Mouse (Mus musculus): ENCODE measurements around the gene Tnf. TPM values are rescaled to one million over a fixed set of nuclear protein-coding genes. Genes with fewer than 3 reads are reported as not detected.
A peak's percentile ranks its signal among the peaks of the same experiment; 100 is the strongest.
"Not testable (repeated sequence)": the region's sequence is repeated elsewhere in the genome, so short reads cannot be mapped to it uniquely, and the experiment has no call there.

Tnf gene
- polyA plus RNA-seq, 1 experiment from 2014 or later: not detected

DNA sequence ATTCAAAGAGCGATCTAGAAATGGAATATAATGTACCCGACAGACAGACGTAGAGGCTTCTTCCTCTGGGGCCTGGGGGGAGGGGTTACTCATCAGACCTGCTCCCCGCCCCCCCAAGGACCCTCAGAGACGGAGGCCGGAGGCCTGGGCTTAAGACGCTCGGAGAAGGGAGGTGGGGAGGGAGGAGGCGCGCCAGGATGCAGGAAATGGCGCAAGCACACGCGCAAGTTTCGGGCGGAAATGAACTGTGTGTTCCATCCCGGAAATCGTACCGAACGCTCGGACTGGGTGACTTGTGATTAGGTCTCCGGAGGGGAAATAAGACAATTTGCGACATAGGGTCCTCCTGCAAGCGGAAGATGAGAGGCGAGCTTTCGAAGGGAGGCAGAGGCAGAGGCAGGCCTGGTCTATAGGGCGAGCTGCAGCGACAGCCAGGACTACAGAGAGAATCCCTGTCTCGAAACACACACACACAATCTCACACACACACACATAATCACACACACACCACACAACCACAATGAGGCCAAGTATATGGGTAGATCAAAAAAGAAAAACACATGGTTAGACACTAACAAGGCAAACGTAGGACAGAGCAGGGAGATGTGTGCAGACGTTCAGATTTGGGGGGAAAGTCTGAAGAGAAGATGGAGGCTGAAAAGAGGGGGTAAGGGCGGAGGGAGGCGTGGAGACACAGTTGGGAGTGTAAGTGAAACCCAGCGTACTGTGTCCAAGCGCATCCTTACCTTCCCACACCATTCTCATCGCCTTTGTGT is 34.0 kb upstream of the Tnf start, which contains the start of gene Nfkbil1:
Nfkbil1 (minus strand) TSS at position 179 of the 776 bp plus-strand sequence.
- peak; percentile 79 for ATAC-seq (ENCODE audit: low FRiP score)
- no peaks in the 10 kb centered on the region for H3K9me3 ChIP-seq (ENCODE audit: control insufficient read depth, low read length)
- WGBS: under 1% methylated on average over 35 of the region's 35 CpGs
- peak within 1 kb of the TSS; percentile 38 for H3K4me3 ChIP-seq (replicated peaks; ENCODE audit: low read length)
- peak within 1 kb of the TSS; percentile 63 for H3K9ac ChIP-seq
- no peaks in the 10 kb centered on the region for H3K27me3 ChIP-seq (ENCODE audit: control insufficient read depth, insufficient read depth, low read length)
- peak within 1 kb of the TSS; percentile 90 for H3K27ac ChIP-seq
- H3K36me3 ChIP-seq (replicated peaks; ENCODE audit: control insufficient read depth, insufficient read depth): peaks cover 12% of the 10 kb centered on the region
- DNase-seq (ENCODE audit: low spot score): peak; percentile 91
- H3K4me1 ChIP-seq (replicated peaks; ENCODE audit: control insufficient read depth, insufficient read depth, low read length): peaks cover 23% of the 10 kb centered on the region
- peak within 1 kb of the TSS; percentile 61 for H3K4me2 ChIP-seq (replicated peaks)

DNA sequence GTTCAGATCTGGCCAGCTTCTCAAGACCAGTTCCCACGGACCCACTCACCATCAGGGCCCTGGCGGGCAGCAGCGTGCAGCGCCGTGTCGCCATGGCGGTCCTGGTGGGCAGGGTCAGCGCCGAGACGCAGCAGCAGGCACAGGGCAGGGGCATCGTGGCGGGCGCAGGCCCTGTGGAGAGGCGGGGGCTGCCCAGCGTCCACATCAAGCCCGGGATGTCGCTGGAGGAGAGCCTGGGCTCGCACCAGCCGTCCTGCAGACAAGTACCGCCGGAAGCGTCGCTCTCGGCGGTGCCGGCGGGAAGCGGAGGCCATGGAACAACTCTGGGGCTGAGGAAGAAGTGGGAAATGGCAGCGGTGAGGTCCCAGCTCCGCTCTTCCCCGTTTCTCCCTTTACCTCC is 33.1 kb upstream of the Tnf start:
- H3K9me3 ChIP-seq (ENCODE audit: control insufficient read depth, low read length): no peaks in the 10 kb centered on the region
- no peak for ATAC-seq (ENCODE audit: low FRiP score)
- peak overlapping the region; percentile 63 for H3K9ac ChIP-seq
- H3K4me2 ChIP-seq (replicated peaks): peak overlapping the region; percentile 61
- 4% methylated on average over 31 of the region's 31 CpGs for WGBS
- peaks cover 17% of the 10 kb centered on the region for H3K4me1 ChIP-seq (replicated peaks; ENCODE audit: control insufficient read depth, insufficient read depth, low read length)
- no peaks in the 10 kb centered on the region for H3K27me3 ChIP-seq (ENCODE audit: control insufficient read depth, insufficient read depth, low read length)
- DNase-seq (ENCODE audit: low spot score): no peak
- peak overlapping the region; percentile 38 for H3K4me3 ChIP-seq (replicated peaks; ENCODE audit: low read length)
- peaks cover 19% of the 10 kb centered on the region for H3K36me3 ChIP-seq (replicated peaks; ENCODE audit: control insufficient read depth, insufficient read depth)
- peak overlapping the region; percentile 90 for H3K27ac ChIP-seq

DNA sequence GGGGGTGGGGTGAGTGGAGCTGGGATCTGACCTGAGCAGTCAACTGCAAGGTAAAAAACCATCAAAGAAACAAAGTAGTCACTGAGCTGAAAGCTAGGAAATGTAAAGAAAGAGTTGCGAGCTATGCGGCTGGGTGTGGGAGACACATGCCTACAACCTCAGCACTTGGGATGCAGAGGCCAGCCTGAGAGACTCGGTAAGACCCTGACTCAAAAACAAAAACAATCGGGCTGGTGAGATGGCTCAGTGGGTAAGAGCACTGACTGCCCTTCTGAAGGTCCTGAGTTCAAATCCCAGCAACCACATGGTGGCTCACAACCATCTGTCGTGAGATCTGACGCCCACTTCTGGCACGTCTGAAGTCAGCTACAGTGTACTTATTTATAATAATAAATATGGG is 32.3 kb upstream of the Tnf start:
- DNase-seq (ENCODE audit: low spot score); H3K27me3 ChIP-seq (ENCODE audit: control insufficient read depth, insufficient read depth, low read length); H3K4me3 ChIP-seq (replicated peaks; ENCODE audit: low read length); H3K9ac ChIP-seq; H3K9me3 ChIP-seq (ENCODE audit: control insufficient read depth, low read length); H3K27ac ChIP-seq; ATAC-seq (ENCODE audit: low FRiP score): not testable (repeated sequence)
- Histone ChIP-seq H3K4me2 (replicated peaks) (peak overlapping the region; percentile 61), H3K4me1 (replicated peaks; ENCODE audit: control insufficient read depth, insufficient read depth, low read length) (peaks cover 17% of the 10 kb centered on the region), H3K36me3 (replicated peaks; ENCODE audit: control insufficient read depth, insufficient read depth) (peaks cover 27% of the 10 kb centered on the region)
- WGBS: 91% methylated on average over 7 of the region's 7 CpGs

DNA sequence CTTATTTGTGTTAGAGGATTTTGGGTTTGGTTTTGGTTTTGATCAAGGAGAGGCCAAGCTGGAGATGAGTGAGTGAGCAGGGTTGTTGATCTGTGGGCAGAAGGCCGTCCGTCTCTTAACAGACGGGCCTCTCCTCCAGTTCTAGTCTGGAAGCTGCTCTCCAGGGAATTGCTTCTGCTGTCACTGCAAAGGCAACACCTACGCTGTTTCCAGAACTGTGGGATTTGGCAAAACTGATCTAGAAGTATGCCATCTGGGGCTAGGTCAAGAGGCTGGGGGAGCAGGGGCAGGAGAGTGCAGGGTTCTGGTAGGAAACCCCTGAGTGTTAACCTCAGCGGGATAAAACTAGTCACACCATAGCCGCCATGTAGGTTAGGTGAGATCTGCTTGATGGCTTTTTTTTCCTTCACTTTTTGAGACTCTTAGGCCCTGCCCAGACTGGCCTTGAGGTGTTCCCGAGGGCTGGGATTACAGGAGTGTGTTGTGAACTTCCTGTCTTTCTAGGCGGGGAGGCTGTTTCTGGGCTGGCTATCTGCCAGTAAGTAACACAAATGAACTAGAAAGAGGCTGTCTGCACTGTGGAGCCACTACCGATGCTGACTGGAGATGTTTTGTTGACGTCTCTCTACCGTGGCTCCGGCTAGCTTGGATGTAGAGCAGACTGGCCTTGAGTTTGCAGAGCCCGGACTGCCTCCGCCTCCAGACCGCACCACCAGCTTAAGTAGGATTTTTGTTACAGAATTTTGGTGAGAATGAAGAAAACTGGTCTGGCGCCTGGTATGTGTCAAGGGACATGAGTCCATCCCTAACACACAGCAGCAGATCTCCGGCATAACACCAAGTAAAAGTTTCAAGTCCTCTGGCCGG is 31.5 kb upstream of the Tnf start, which contains the start of gene Atp6v1g2:
Atp6v1g2 (plus strand) TSS at position 547 of the 867 bp plus-strand sequence.
- DNase-seq (ENCODE audit: low spot score): no peak
- no peak for ATAC-seq (ENCODE audit: low FRiP score)
- peaks cover 34% of the 10 kb centered on the region for H3K36me3 ChIP-seq (replicated peaks; ENCODE audit: control insufficient read depth, insufficient read depth)
- H3K4me1 ChIP-seq (replicated peaks; ENCODE audit: control insufficient read depth, insufficient read depth, low read length): peaks cover 17% of the 10 kb centered on the region
- H3K27me3 ChIP-seq (ENCODE audit: control insufficient read depth, insufficient read depth, low read length): no peaks in the 10 kb centered on the region
- peak within 1 kb of the TSS; percentile 38 for H3K4me3 ChIP-seq (replicated peaks; ENCODE audit: low read length)
- peak within 1 kb of the TSS; percentile 61 for H3K4me2 ChIP-seq (replicated peaks)
- H3K9ac ChIP-seq: peak within 1 kb of the TSS; percentile 63; the same call in 1 of the 2 replicates
- WGBS: 82% methylated on average over 18 of the region's 18 CpGs
- H3K9me3 ChIP-seq (ENCODE audit: control insufficient read depth, low read length): no peaks in the 10 kb centered on the region
- peak within 1 kb of the TSS; percentile 90; the same call in 1 of the 2 replicates for H3K27ac ChIP-seq

DNA sequence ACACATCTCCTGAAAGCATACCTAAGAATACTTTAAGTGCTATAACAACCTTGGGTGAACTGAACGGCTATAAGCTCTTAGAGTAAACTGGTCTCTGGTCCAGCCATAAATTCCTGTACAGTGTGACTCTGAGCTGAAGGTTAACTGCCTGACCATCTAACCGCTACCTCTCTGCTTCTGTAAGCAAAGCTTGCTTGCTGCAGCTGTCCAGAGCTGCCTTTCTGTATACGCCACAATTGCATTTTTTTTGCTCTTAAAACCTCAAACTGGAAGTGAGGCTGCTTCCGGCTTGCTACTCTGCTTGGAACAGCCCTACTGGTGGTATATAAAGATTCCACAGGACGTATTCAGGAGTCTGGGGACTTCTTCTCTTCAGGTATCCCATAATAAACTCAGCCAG is 30.9 kb upstream of the Tnf start:
- Histone ChIP-seq H3K27me3 (ENCODE audit: control insufficient read depth, insufficient read depth, low read length) (no peaks in the 10 kb centered on the region), H3K36me3 (replicated peaks; ENCODE audit: control insufficient read depth, insufficient read depth) (peaks cover 41% of the 10 kb centered on the region), H3K4me3 (replicated peaks; ENCODE audit: low read length) (no peak overlapping the region), H3K9ac (no peak overlapping the region), H3K27ac (no peak overlapping the region), H3K4me2 (replicated peaks) (no peak overlapping the region), H3K4me1 (replicated peaks; ENCODE audit: control insufficient read depth, insufficient read depth, low read length) (peaks cover 17% of the 10 kb centered on the region), H3K9me3 (ENCODE audit: control insufficient read depth, low read length) (no peaks in the 10 kb centered on the region)
- DNase-seq (ENCODE audit: low spot score) (no peak), ATAC-seq (ENCODE audit: low FRiP score) (no peak)
- WGBS: 93% methylated on average over 5 of the region's 5 CpGs

DNA sequence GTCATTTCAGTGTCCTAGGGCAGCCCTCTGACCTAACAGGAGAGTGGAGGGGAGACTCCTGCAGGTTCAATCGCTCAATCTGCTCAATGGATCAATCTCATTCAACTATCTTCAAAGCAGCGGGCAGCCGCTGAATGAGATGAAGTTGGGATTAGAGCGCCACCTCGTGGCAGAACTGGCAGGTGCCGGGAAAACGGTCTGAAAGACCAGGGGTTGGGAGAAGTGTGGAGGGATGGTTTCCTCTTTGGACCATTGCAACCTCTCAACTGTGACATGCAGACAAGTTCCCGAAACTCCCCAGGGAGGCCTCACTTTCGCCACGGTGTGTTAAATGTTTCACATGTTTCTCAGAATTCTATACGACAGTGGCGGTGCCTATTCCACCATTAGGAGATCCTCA is 30.2 kb upstream of the Tnf start:
- peaks cover 47% of the 10 kb centered on the region for H3K36me3 ChIP-seq (replicated peaks; ENCODE audit: control insufficient read depth, insufficient read depth)
- 12% methylated on average over 12 of the region's 12 CpGs for WGBS
- H3K4me1 ChIP-seq (replicated peaks; ENCODE audit: control insufficient read depth, insufficient read depth, low read length): peaks cover 13% of the 10 kb centered on the region; the same call in 1 of the 2 replicates
- H3K9me3 ChIP-seq (ENCODE audit: control insufficient read depth, low read length): no peaks in the 10 kb centered on the region
- no peak overlapping the region for H3K27ac ChIP-seq
- H3K4me3 ChIP-seq (replicated peaks; ENCODE audit: low read length): no peak overlapping the region
- DNase-seq (ENCODE audit: low spot score): peak; percentile 93
- H3K4me2 ChIP-seq (replicated peaks): peak overlapping the region; percentile 25; the same call in 1 of the 2 replicates
- H3K27me3 ChIP-seq (ENCODE audit: control insufficient read depth, insufficient read depth, low read length): no peaks in the 10 kb centered on the region
- ATAC-seq (ENCODE audit: low FRiP score): no peak
- peak overlapping the region; percentile 44; the same call in 1 of the 2 replicates for H3K9ac ChIP-seq

DNA sequence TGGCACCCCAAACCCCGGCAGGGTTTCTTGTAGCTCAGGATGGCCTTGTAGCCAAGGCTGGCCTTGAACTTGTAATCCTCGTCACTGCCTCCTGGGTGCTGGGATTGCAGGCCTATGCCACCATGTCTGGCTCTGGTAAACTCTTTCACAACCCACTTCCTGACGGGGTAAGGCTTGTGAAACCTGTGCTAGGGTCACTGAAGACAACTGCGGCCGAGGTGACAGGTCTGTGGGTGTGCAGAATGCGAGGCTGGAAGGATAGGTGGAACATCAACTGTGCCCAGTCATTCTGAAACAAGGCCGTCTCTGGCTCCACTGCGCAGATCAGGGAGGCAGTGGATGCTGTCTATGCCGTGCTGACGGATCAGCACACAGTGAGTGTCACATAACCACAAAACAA is 29.2 kb upstream of the Tnf start:
- DNase-seq (ENCODE audit: low spot score) (no peak), ATAC-seq (ENCODE audit: low FRiP score) (no peak)
- Histone ChIP-seq H3K27me3 (ENCODE audit: control insufficient read depth, insufficient read depth, low read length) (no peaks in the 10 kb centered on the region), H3K4me1 (replicated peaks; ENCODE audit: control insufficient read depth, insufficient read depth, low read length) (peaks cover 13% of the 10 kb centered on the region; the same call in 1 of the 2 replicates), H3K9me3 (ENCODE audit: control insufficient read depth, low read length) (no peaks in the 10 kb centered on the region), H3K9ac (no peak overlapping the region; the same call in 1 of the 2 replicates), H3K4me3 (replicated peaks; ENCODE audit: low read length) (no peak overlapping the region), H3K36me3 (replicated peaks; ENCODE audit: control insufficient read depth, insufficient read depth) (peaks cover 47% of the 10 kb centered on the region), H3K4me2 (replicated peaks) (no peak overlapping the region), H3K27ac (no peak overlapping the region)
- 96% methylated on average over 10 of the region's 10 CpGs for WGBS

DNA sequence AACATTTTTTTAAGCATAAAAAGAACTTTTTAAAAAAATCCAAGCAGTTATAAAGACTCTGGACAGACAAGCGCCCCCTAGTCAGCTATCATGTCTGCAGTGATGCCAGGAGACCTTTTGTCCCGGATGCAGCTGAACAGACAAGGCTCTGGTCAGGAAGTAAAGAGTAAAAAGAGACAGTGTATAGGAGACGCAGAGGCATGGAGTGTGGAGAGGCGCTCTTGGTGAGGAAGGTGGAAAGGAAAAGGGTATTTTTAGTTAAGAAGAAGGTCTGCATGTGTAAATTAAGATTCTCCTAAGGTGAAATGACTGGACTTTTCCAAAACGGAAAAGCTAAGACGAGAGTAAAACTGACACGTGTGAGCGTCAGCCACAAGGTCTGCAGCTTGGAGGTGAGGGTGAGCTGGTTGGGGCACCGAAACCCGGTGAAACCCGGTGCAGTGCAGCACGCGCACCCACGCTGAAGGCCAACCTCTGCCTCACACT is 24.8 kb upstream of the Tnf start:
- no peaks in the 10 kb centered on the region for H3K27me3 ChIP-seq (ENCODE audit: control insufficient read depth, insufficient read depth, low read length)
- peaks cover 52% of the 10 kb centered on the region for H3K36me3 ChIP-seq (replicated peaks; ENCODE audit: control insufficient read depth, insufficient read depth)

DNA sequence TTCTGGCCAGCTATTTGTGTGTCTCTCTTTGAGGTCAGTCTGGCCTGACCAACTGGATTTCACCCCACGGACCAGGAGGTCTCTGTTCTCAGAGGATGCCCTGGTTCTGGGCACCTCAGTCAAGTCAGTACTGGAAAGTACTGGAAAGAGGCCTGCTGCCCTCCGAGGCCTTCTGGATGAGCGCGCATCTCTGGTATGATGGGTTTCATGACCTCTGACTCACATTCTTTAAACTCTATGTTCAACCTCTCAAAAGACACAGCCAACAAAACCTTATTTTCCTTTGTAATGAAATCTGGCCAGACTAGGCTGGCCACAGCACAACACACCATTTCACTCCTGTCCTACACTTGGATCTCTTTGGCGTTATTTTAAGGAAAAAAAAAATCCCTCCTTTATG is 23.6 kb upstream of the Tnf start:
- Histone ChIP-seq H3K4me1 (replicated peaks; ENCODE audit: control insufficient read depth, insufficient read depth, low read length) (no peaks in the 10 kb centered on the region), H3K36me3 (replicated peaks; ENCODE audit: control insufficient read depth, insufficient read depth) (peaks cover 48% of the 10 kb centered on the region), H3K27me3 (ENCODE audit: control insufficient read depth, insufficient read depth, low read length) (no peaks in the 10 kb centered on the region), H3K9ac (no peak overlapping the region), H3K4me3 (replicated peaks; ENCODE audit: low read length) (no peak overlapping the region), H3K4me2 (replicated peaks) (no peak overlapping the region), H3K9me3 (ENCODE audit: control insufficient read depth, low read length) (no peaks in the 10 kb centered on the region), H3K27ac (no peak overlapping the region)
- ATAC-seq (ENCODE audit: low FRiP score): no peak
- WGBS: 92% methylated on average over 5 of the region's 5 CpGs
- DNase-seq (ENCODE audit: low spot score): no peak

More for the DNA sequence above, 24.8 kb upstream of the Tnf start:
- H3K4me3 ChIP-seq (replicated peaks; ENCODE audit: low read length): no peak overlapping the region
- ATAC-seq (ENCODE audit: low FRiP score) (no peak), DNase-seq (ENCODE audit: low spot score) (no peak)
- H3K9ac ChIP-seq: no peak overlapping the region
- no peaks in the 10 kb centered on the region for H3K4me1 ChIP-seq (replicated peaks; ENCODE audit: control insufficient read depth, insufficient read depth, low read length)
- WGBS: 87% methylated on average over 14 of the region's 14 CpGs
- H3K27ac ChIP-seq: no peak overlapping the region
- H3K9me3 ChIP-seq (ENCODE audit: control insufficient read depth, low read length): no peaks in the 10 kb centered on the region
- H3K4me2 ChIP-seq (replicated peaks): no peak overlapping the region
